In the genomic region with DNA sequence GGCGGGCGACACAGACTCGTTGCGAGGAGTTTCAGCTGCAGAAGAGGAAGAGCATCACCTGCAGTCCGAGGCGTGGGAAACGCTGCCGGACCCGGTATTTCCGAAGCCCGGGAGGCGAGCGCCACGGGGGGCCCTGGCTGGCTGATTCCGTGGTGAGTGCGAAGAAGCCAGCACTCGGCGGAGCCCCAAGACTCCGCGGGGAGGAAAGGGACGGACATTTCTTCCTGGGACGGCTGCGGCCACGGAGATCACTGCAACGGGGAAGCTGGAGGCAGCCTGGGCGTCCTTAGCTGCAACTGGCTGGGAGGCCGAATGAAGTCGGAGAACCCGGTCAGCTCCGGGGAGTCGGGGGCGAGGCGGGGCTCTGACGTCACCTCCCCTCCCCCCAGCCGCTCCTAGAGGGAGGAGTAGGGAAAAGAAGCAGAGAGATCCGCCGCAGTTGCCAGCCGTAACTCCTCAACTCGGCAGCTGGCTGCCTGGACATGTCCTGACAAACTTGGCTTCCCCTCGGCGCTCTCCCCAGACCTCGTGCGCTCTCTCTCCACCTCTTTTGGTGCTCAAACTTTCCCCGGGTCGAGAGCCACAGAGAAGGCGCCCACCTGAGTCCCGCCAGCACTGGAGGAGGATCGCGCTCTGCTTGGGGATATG, we compare ENCODE assay signal across 8 mouse cellular contexts. TPM values are rescaled to one million over a fixed set of nuclear protein-coding genes. Genes with fewer than 3 reads are reported as not detected.
DNase-seq lines count a peak whose midpoint lies in the region; ATAC-seq lines count a peak whose summit lies in the region.

Fat1 (plus strand) TSS at position 598 of the 648 bp plus-strand sequence.

- no peaks in the 10 kb centered on the region for H3K9me3 ChIP-seq in forebrain, embryonic 15.5 days
- H3K9me3 ChIP-seq in heart, embryonic 16.5 days (replicated peaks; ENCODE audit: control insufficient read depth, low read length): no peaks in the 10 kb centered on the region
- H3K9me3 ChIP-seq in liver, embryonic 15.5 days (replicated peaks): no peaks in the 10 kb centered on the region

- H3K4me2 ChIP-seq in forebrain, embryonic 15.5 days (replicated peaks): peak within 1 kb of the TSS; percentile 95
- peak within 1 kb of the TSS; percentile 85 for H3K4me2 ChIP-seq in heart, embryonic 16.5 days (ENCODE audit: low read depth, low read length)
- peak within 1 kb of the TSS; percentile 58 for H3K4me2 ChIP-seq in liver, embryonic 15.5 days

- WGBS in forebrain, embryonic 15.5 days: under 1% methylated on average over 49 of the region's 49 CpGs
- under 1% methylated on average over 48 of the region's 49 CpGs for WGBS in heart, embryonic 16.5 days
- 1% methylated on average over 48 of the region's 49 CpGs for WGBS in liver, embryonic 15.5 days (ENCODE audit: insufficient replicate concordance)

- no peaks in the 10 kb centered on the region for H3K36me3 ChIP-seq in forebrain, embryonic 15.5 days
- no peaks in the 10 kb centered on the region for H3K36me3 ChIP-seq in heart, embryonic 16.5 days (ENCODE audit: control insufficient read depth, insufficient read depth)
- no peaks in the 10 kb centered on the region for H3K36me3 ChIP-seq in liver, embryonic 15.5 days (replicated peaks)

- peak within 1 kb of the TSS; percentile 81 for H3K27ac ChIP-seq in forebrain, embryonic 15.5 days (replicated peaks)
- peak within 1 kb of the TSS; percentile 88 for H3K27ac ChIP-seq in heart, embryonic 16.5 days (ENCODE audit: low read length)
- H3K27ac ChIP-seq in liver, embryonic 15.5 days (replicated peaks): no peak within 1 kb of the TSS

- DNase-seq in ES-CJ7 (ENCODE audit: low read depth, low spot score): peak; percentile 92
- DNase-seq in cerebellum, adult 11 months: peak; percentile 87
- peak; percentile 91 to 94 for DNase-seq in kidney, postnatal 25 days
- peak; percentile 90 for DNase-seq in ovary, adult 18-20 months (ENCODE audit: low spot score)
- peak; percentile 94 to 95 for DNase-seq in urinary bladder, postnatal 36 days (ENCODE audit: low spot score in 2 of 2)

- H3K4me3 ChIP-seq in forebrain, embryonic 15.5 days: peak within 1 kb of the TSS; percentile 74
- peak within 1 kb of the TSS; percentile 89 for H3K4me3 ChIP-seq in heart, embryonic 16.5 days (ENCODE audit: low read length)
- H3K4me3 ChIP-seq in liver, embryonic 15.5 days (replicated peaks): peak within 1 kb of the TSS; percentile 44

- H3K27me3 ChIP-seq in forebrain, embryonic 15.5 days: no peaks in the 10 kb centered on the region
- no peaks in the 10 kb centered on the region for H3K27me3 ChIP-seq in heart, embryonic 16.5 days (ENCODE audit: control insufficient read depth, insufficient read depth, low read length)
- peaks cover 63% of the 10 kb centered on the region for H3K27me3 ChIP-seq in liver, embryonic 15.5 days

- ATAC-seq in forebrain, embryonic 15.5 days (replicated peaks): peak; percentile 51
- ATAC-seq in heart, embryonic 16.5 days (replicated peaks; ENCODE audit: extremely low read depth, insufficient read depth, low FRiP score): peak; percentile 72
- ATAC-seq in liver, embryonic 15.5 days (ENCODE audit: insufficient read depth): no peak

- H3K4me1 ChIP-seq in forebrain, embryonic 15.5 days: 0 out of 2 replicates have a peak, but pooled peaks cover 13% of the 10 kb centered on the region
- H3K4me1 ChIP-seq in heart, embryonic 16.5 days (ENCODE audit: control insufficient read depth, insufficient read depth, low read length): peaks cover 6% of the 10 kb centered on the region
- no peaks in the 10 kb centered on the region for H3K4me1 ChIP-seq in liver, embryonic 15.5 days (replicated peaks)

- H3K9ac ChIP-seq in forebrain, embryonic 15.5 days (replicated peaks): peak within 1 kb of the TSS; percentile 73
- peak within 1 kb of the TSS; percentile 85 for H3K9ac ChIP-seq in heart, embryonic 16.5 days (ENCODE audit: low read length)
- H3K9ac ChIP-seq in liver, embryonic 15.5 days: no peak within 1 kb of the TSS

RNA-seq across cellular contexts. Expression of gene Fat1, which starts in this region (rescaled TPM):
- 7.7 and 8.7 TPM in 2 replicates for polyA plus RNA-seq in forebrain, embryonic 15.5 days (2015; fragmentation: Nextera tagmentation; extraction: Ambion mirVana)
- 10.4 and 13.8 TPM in 2 replicates for polyA plus RNA-seq in heart, embryonic 16.5 days (2015; fragmentation: Nextera tagmentation; extraction: Ambion mirVana)
- 0.91 and 1.2 TPM in 2 replicates for polyA plus RNA-seq in liver, embryonic 15.5 days (2015; fragmentation: Nextera tagmentation; extraction: Ambion mirVana)
